Mouse (Mus musculus) T-cell, adult 66 days (primary cell): ENCODE results near the gene Nanos2. TPM values are rescaled to one million over a fixed set of nuclear protein-coding genes. Genes with fewer than 3 reads are reported as not detected.

Experiments used
- total RNA-seq, 2 experiments: library from RNA; stranded (reverse); gene quantifications; 3 replicates in 1 of 2; 4 replicates in 1 of 2; pipeline ENCODE4 v1.2.4; 2023

Nanos2 gene
- not detected for total RNA-seq

GRCm38 (mm10) chr7:18987100-18987499 is at the start of gene Nanos2:
TSS of gene Nanos2 (plus strand) at chr7:18987400.

GRCm38 (mm10) chr7:18990601-18991295 is 3.5 kb downstream of the Nanos2 start, which contains the start of gene Mypop:
TSS of gene Mypop (plus strand) at chr7:18991245.

GRCm38 (mm10) chr7:19003902-19004630 is 16.9 kb downstream of the Nanos2 start, which contains the start of gene Irf2bp1:
TSS of gene Irf2bp1 (plus strand) at chr7:19004044.

GRCm38 (mm10) chr7:19023357-19023814 is 36.2 kb downstream of the Nanos2 start, which contains the start of gene Foxa3:
TSS of gene Foxa3 (minus strand) at chr7:19023538.

GRCm38 (mm10) chr7:19024096-19024506 is 36.9 kb downstream of the Nanos2 start, which contains the start of gene Sympk:
TSS of gene Sympk (plus strand) at chr7:19024377.

Other genes starting within 250 kb of the Nanos2 start
- not detected for gene Psg19, start 188.9 kb upstream of the Nanos2 start, total RNA-seq
- gene Psg17, start 165.8 kb upstream of the Nanos2 start, total RNA-seq = not detected
- gene Mill2, start 147.4 kb upstream of the Nanos2 start, total RNA-seq = under 1 TPM in 1 of 2 experiments, not detected in 1; 0.17 TPM
- gene Pglyrp1, start 116.1 kb upstream of the Nanos2 start, total RNA-seq = 10 to 100 TPM in 1 of 2 experiments, 1 to 10 TPM in 1; 6.0 to 11.4 TPM
- 10 to 100 TPM; 19.0 to 30.0 TPM for gene Ccdc61, start 77.0 kb upstream of the Nanos2 start, total RNA-seq
- not detected for gene Nova2, start 61.5 kb upstream of the Nanos2 start, total RNA-seq
- gene Mypop, start 3.8 kb downstream of the Nanos2 start, total RNA-seq = 1 to 10 TPM; 1.0 to 1.6 TPM
- 10 to 100 TPM; 33.2 to 36.6 TPM for gene Irf2bp1, start 16.6 kb downstream of the Nanos2 start, total RNA-seq
- not detected for gene Foxa3, start 36.1 kb downstream of the Nanos2 start, total RNA-seq
- 100 to 1,000 TPM; 112 to 115 TPM for gene Sympk, start 37.0 kb downstream of the Nanos2 start, total RNA-seq
- gene Rsph6a, start 67.3 kb downstream of the Nanos2 start, total RNA-seq = under 1 TPM; 0.47 to 0.70 TPM
- 1 to 10 TPM; 1.2 TPM for gene Dmwd, start 88.8 kb downstream of the Nanos2 start, total RNA-seq
- 1 to 10 TPM in 1 of 2 experiments, under 1 TPM in 1; 0.83 to 2.7 TPM for gene Dmpk, start 96.4 kb downstream of the Nanos2 start, total RNA-seq
- gene Six5, start 107.2 kb downstream of the Nanos2 start, total RNA-seq = under 1 TPM; 0.58 to 0.74 TPM
- not detected for gene Gm4969, start 131.0 kb downstream of the Nanos2 start, total RNA-seq
- 10 to 100 TPM; 25.7 to 28.5 TPM for gene Fbxo46, start 132.5 kb downstream of the Nanos2 start, total RNA-seq
- gene Qpctl, start 161.9 kb downstream of the Nanos2 start, total RNA-seq = 10 to 100 TPM; 11.9 to 14.8 TPM
- gene Snrpd2, start 162.3 kb downstream of the Nanos2 start, total RNA-seq = 10 to 100 TPM; 91.4 to 93.7 TPM
- gene Gipr, start 178.7 kb downstream of the Nanos2 start, total RNA-seq = not detected
- 10 to 100 TPM; 15.3 to 17.8 TPM for gene Eml2, start 189.0 kb downstream of the Nanos2 start, total RNA-seq
- gene Gpr4, start 225.1 kb downstream of the Nanos2 start, total RNA-seq = not detected
- gene Opa3, start 240.9 kb downstream of the Nanos2 start, total RNA-seq = 10 to 100 TPM; 45.0 to 46.4 TPM